15 mouse cellular contexts compared by ENCODE assay signal in the genomic region with DNA sequence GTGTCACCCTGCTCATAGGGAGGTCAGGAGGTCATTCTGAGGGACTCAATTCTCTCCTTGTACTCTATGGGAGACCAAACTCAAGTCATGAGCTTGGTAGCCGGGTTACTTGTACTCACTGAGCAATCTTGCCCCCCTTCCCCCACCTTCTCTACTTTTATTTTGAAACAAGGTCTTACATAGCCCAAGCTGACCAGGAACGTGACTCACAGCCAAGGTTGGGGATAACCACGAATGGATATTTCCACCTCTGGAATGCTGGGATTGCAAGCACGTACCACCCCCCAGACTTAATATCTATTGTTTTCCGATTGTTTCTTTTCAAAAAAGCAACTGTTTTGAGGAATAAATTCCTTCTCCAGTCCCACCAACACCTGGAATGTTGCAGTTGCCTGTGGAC.
A peak's percentile ranks its signal among the peaks of the same experiment; 100 is the strongest.
DNase-seq lines count a peak whose midpoint lies in the region.
"Had no signal": no experiment of that assay in that cellular context is flagged by ENCODE, and none has a peak within 500 bp of the region (broad histone marks: within the 10 kb centered on the region; RNA-seq: fewer than 3 reads in every experiment).

No protein-coding gene starts in this region.

- DNase-seq in adrenal gland, adult (ENCODE audit: inconsistent age in 2 of 2, low spot score in 1 of 2), result peak; percentile 48 to 85
- no peak for DNase-seq in adrenal gland, postnatal 10 days
- peak; percentile 56 to 57 for DNase-seq in adrenal gland, postnatal 36 days
- DNase-seq in adrenal gland, adult 8-10 months, result no peak
- peak; percentile 43 for DNase-seq in R1 (ENCODE audit: low read depth, low spot score)
- no peak for DNase-seq in urinary bladder, adult 2 months (ENCODE audit: low spot score)
- DNase-seq in heart, postnatal 10 days, result no peak
- DNase-seq: cerebellum, adult 18-20 months; cerebellum, adult 9-10 months; cerebellum, postnatal 14 days; gastrocnemius, postnatal 25 days; heart, adult 18-20 months; heart, postnatal 14 days; heart, postnatal 4 days; kidney, adult 18-20 months had no signal

- intact Hi-C loops in heart, postnatal 10 days (cut with DNase I), result no loop called here

Comparison
In these comparisons a context has a peak if more than half of its experiments do, and no peak if none do; other contexts are left out.
1. DNase-seq: peak in adrenal gland, adult (2 of 2), adrenal gland, postnatal 36 days (2 of 2) and R1 (single experiment); none in adrenal gland, postnatal 10 days (single experiment), adrenal gland, adult 8-10 months (single experiment), urinary bladder, adult 2 months (single experiment) and heart, postnatal 10 days (0 of 2).